Mouse (Mus musculus): ENCODE results near the gene Uqcrq. TPM values are rescaled to one million over a fixed set of nuclear protein-coding genes. Genes with fewer than 3 reads are reported as not detected.

The Uqcrq gene
- polyA plus RNA-seq, 1 experiment from 2014 or later, result 683 TPM

DNA sequence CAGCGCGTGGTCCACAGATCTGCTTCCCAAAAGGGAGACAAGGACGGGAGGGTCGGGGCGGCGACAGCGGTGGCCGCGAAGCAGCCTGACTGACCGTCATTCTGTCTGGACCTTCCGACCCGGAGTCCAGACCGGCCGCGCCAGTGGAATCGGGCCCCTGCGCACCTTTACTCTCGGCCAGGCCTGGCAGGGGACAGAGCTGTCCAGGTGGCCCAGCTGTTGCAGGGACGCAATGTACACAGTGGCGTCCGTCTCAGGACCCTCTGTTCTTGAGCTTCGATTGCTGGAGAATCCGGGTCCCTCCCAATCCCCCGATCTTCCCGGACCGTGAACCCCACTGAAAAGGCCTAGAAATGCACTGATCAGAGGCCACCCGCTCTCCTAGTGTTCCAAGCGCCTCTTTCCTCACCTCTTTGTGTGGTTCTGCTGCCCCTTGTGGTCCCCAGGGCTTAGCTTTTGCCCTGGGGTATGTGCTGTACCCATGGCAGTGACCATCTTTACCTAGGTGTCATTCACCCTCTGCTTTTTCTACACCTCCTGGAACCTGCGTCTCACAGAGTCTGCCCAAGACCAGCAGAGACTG lies 26.8 kb upstream of the Uqcrq start:
- Histone ChIP-seq H3K9ac (ENCODE audit: low read depth, low read length) (peak overlapping the region; percentile 76), H3K27ac (replicated peaks; ENCODE audit: low read depth, low read length) (no peak overlapping the region)
- 8% methylated on average over 19 of the region's 29 CpGs for WGBS

DNA sequence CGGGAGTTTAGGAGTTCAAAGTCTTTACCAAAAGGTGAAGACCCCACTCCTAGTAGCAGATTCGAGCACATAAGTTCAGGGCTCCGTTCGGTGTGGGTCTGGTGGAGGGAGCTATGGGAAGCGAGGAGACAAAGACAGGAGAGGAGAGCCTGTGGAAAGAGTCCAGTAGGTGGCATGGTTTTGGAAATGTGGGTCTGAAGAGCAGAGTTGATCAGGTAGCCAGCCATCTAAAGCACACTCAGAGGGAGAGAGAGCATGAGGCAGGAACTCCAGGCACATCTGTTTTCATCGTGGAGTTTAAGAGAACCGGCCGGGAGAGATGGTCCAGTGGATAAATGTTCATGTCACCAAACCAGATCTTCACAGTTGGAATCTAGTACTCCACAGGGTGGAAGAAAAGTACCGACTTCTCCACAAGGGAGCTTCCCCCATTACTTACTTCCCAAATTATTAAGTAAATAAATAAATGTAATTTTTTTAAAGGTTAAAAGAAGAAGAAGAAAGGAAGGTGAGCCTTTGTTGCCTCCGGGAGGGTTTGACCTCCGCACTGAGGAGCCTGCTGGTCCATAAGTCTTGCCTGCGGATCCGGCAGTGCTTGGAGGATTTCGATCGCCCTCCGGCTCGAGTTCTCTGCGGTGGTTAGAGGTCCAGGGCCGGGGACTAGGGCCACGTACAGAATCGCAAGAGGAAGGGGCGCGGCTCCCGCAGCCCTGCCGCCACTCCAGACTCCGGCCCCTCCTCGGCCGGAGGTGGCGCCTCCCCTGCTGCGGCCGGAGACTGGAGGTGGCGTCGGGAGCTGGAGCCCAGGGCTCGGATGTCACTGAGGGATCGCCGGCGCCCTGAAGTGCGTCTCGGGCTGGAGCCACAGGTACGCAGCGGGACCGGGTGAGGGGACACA lies 26.1 kb upstream of the Uqcrq start, which contains the start of the genes Gm10447 and Shroom1:
TSS of gene Gm10447 (minus strand) at position 637 of the 898 bp plus-strand sequence.
TSS of gene Shroom1 (plus strand) at position 732 of the 898 bp plus-strand sequence.
- peaks cover 4% of the 10 kb centered on the region for H3K4me1 ChIP-seq (ENCODE audit: control insufficient read depth, insufficient read depth, low read length)
- peak; percentile 92 for ATAC-seq (ENCODE audit: low read depth)
- DNase-seq (ENCODE audit: low spot score), result peak; percentile 73
- peak within 1 kb of the TSS; percentile 60 for H3K4me3 ChIP-seq (ENCODE audit: low read depth, low read length)
- peak within 1 kb of the TSS; percentile 76 for H3K9ac ChIP-seq (ENCODE audit: low read depth, low read length)
- no peaks in the 10 kb centered on the region for H3K36me3 ChIP-seq (ENCODE audit: control insufficient read depth, insufficient read depth, low read length)
- peaks cover 12% of the 10 kb centered on the region; the same call in 1 of the 2 replicates for H3K27me3 ChIP-seq (replicated peaks; ENCODE audit: control insufficient read depth, insufficient read depth, low read length)
- H3K9me3 ChIP-seq (ENCODE audit: control insufficient read depth, low read length), result no peaks in the 10 kb centered on the region
- peak within 1 kb of the TSS; percentile 89 for H3K4me2 ChIP-seq (ENCODE audit: low read depth, low read length)
- H3K27ac ChIP-seq (replicated peaks; ENCODE audit: low read depth, low read length), result no peak within 1 kb of the TSS
- 7% methylated on average over 18 of the region's 42 CpGs for WGBS

More for the DNA sequence above, 26.8 kb upstream of the Uqcrq start:
- no peaks in the 10 kb centered on the region for H3K36me3 ChIP-seq (ENCODE audit: control insufficient read depth, insufficient read depth, low read length)
- H3K4me3 ChIP-seq (ENCODE audit: low read depth, low read length), result peak overlapping the region; percentile 60
- ATAC-seq (ENCODE audit: low read depth) (peak; percentile 17; the same call in 1 of the 2 replicates), DNase-seq (ENCODE audit: low spot score) (no peak)
- H3K9me3 ChIP-seq (ENCODE audit: control insufficient read depth, low read length), result no peaks in the 10 kb centered on the region
- H3K27me3 ChIP-seq (replicated peaks; ENCODE audit: control insufficient read depth, insufficient read depth, low read length), result peaks cover 19% of the 10 kb centered on the region
- peak overlapping the region; percentile 89 for H3K4me2 ChIP-seq (ENCODE audit: low read depth, low read length)
- peaks cover 4% of the 10 kb centered on the region for H3K4me1 ChIP-seq (ENCODE audit: control insufficient read depth, insufficient read depth, low read length)

DNA sequence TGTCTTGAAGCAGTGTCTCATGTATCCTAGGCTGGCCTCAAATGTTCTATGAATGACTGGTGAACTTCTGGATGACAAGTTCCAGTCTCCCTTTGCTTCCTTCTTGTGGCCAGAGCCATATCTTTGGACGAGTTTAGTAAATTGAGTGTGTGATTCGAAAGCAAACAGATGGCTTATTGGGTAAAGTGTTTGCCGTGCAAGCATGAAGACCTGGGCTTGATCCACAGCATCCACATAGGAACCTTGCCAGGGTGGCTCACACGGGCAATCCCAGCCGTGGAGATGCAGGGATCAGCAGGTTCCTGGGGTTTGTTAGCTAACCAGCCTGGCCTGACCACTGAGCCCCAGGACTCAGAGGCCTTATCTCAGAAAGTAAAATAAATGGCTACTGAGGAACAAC lies 22.4 kb upstream of the Uqcrq start:
- Histone ChIP-seq H3K9me3 (ENCODE audit: control insufficient read depth, low read length) (no peaks in the 10 kb centered on the region), H3K27me3 (replicated peaks; ENCODE audit: control insufficient read depth, insufficient read depth, low read length) (0 out of 2 replicates have a peak, but pooled peaks cover 4% of the 10 kb centered on the region), H3K36me3 (ENCODE audit: control insufficient read depth, insufficient read depth, low read length) (no peaks in the 10 kb centered on the region), H3K9ac (ENCODE audit: low read depth, low read length) (no peak overlapping the region), H3K4me1 (ENCODE audit: control insufficient read depth, insufficient read depth, low read length) (peaks cover 4% of the 10 kb centered on the region), H3K4me3 (ENCODE audit: low read depth, low read length) (no peak overlapping the region), H3K4me2 (ENCODE audit: low read depth, low read length) (no peak overlapping the region), H3K27ac (replicated peaks; ENCODE audit: low read depth, low read length) (no peak overlapping the region)
- no peak for DNase-seq (ENCODE audit: low spot score)
- no peak for ATAC-seq (ENCODE audit: low read depth)
- 84% methylated on average over 5 of the region's 5 CpGs for WGBS

DNA sequence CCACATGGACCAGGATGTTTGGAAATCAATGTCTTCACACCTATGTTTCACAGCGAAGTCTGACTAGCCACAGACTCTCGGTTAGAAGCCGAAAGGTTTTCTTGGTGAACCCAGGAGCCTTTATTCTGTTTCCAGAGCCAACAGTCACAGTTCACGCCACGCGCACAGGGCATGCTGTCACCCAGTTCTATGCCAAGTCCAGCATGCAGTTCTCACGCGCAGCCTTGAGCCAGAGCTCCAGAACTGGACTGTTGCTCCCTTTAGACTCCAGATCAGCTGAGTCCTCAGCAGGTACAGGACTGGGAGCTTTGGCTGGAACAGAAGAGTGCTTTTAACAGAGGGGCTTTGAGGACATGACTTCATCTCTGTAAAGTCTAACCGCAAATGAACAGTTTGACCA lies 21.8 kb upstream of the Uqcrq start:
- Histone ChIP-seq H3K9me3 (ENCODE audit: control insufficient read depth, low read length) (no peaks in the 10 kb centered on the region), H3K4me2 (ENCODE audit: low read depth, low read length) (no peak overlapping the region), H3K9ac (ENCODE audit: low read depth, low read length) (no peak overlapping the region), H3K27ac (replicated peaks; ENCODE audit: low read depth, low read length) (no peak overlapping the region), H3K36me3 (ENCODE audit: control insufficient read depth, insufficient read depth, low read length) (no peaks in the 10 kb centered on the region), H3K4me3 (ENCODE audit: low read depth, low read length) (no peak overlapping the region), H3K27me3 (replicated peaks; ENCODE audit: control insufficient read depth, insufficient read depth, low read length) (no peaks in the 10 kb centered on the region), H3K4me1 (ENCODE audit: control insufficient read depth, insufficient read depth, low read length) (peaks cover 4% of the 10 kb centered on the region)
- WGBS, result 96% methylated on average over 9 of the region's 9 CpGs
- DNase-seq (ENCODE audit: low spot score), result no peak
- no peak for ATAC-seq (ENCODE audit: low read depth)

DNA sequence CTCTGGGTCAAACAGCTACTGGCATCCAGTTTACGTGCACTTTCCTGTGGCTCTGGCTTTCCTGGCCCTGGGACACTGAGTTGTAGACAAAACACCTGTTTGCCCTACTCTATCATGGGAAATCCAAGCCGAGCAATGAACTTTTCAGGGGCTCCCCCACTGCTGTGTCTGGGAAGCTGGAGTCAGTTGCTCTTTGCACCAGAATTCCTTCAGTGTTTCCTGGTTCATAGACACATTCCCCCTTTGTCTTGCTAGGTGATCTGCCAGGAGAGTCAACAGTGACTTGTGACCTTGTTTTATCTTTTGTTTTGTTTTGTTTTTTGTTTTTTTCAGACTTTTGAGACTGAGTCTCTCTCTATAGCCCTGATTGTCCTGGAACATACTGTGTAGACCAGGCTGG lies 20.7 kb upstream of the Uqcrq start:
- H3K4me1 ChIP-seq (ENCODE audit: control insufficient read depth, insufficient read depth, low read length), result no peaks in the 10 kb centered on the region; the same call in 1 of the 2 replicates
- ATAC-seq (ENCODE audit: low read depth) (no peak), DNase-seq (ENCODE audit: low spot score) (no peak)
- H3K36me3 ChIP-seq (ENCODE audit: control insufficient read depth, insufficient read depth, low read length), result no peaks in the 10 kb centered on the region
- no peaks in the 10 kb centered on the region for H3K27me3 ChIP-seq (replicated peaks; ENCODE audit: control insufficient read depth, insufficient read depth, low read length)
- H3K4me2 ChIP-seq (ENCODE audit: low read depth, low read length), result no peak overlapping the region
- H3K9ac ChIP-seq (ENCODE audit: low read depth, low read length), result no peak overlapping the region
- H3K27ac ChIP-seq (replicated peaks; ENCODE audit: low read depth, low read length), result no peak overlapping the region
- no peak overlapping the region for H3K4me3 ChIP-seq (ENCODE audit: low read depth, low read length)
- H3K9me3 ChIP-seq (ENCODE audit: control insufficient read depth, low read length), result no peaks in the 10 kb centered on the region
- WGBS, result 67% methylated on average over 2 of the region's 2 CpGs

DNA sequence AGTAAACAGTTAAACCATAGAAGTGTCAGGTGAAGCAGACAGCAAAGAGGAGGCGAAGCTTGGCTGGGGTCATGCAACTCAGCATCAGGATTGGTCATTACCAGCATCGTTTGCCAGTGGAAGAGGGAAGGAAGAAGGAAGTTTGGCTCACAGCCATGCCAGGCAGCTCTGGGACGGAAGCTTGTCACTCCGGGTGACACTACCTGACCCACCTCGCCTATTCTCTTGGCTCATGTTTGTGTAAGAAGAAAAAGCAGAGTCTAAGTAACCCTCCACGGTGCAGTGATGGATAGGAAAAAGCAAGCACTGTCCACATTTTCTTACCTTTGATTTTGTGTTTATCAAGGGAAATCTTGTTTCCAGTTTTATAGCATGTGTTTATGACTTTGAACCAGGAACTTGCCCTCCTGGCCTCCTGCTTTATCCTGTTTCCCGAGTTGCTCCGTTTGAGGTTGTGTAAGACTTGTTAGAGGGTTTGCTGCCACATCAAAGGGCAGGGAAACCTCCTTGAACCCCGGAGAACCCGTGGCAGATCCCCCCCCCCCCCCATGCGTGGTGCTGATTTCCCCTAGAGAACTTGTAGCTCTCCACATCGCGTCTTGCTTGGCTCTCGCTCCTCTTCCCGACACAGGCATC lies 19.6 kb upstream of the Uqcrq start:
- Histone ChIP-seq H3K4me3 (ENCODE audit: low read depth, low read length) (no peak overlapping the region), H3K9me3 (ENCODE audit: control insufficient read depth, low read length) (no peaks in the 10 kb centered on the region), H3K4me2 (ENCODE audit: low read depth, low read length) (no peak overlapping the region), H3K27me3 (replicated peaks; ENCODE audit: control insufficient read depth, insufficient read depth, low read length) (no peaks in the 10 kb centered on the region), H3K36me3 (ENCODE audit: control insufficient read depth, insufficient read depth, low read length) (no peaks in the 10 kb centered on the region), H3K4me1 (ENCODE audit: control insufficient read depth, insufficient read depth, low read length) (no peaks in the 10 kb centered on the region), H3K9ac (ENCODE audit: low read depth, low read length) (no peak overlapping the region), H3K27ac (replicated peaks; ENCODE audit: low read depth, low read length) (no peak overlapping the region)
- ATAC-seq (ENCODE audit: low read depth), result no peak
- DNase-seq (ENCODE audit: low spot score), result no peak
- WGBS, result 50% methylated on average over 15 of the region's 15 CpGs

DNA sequence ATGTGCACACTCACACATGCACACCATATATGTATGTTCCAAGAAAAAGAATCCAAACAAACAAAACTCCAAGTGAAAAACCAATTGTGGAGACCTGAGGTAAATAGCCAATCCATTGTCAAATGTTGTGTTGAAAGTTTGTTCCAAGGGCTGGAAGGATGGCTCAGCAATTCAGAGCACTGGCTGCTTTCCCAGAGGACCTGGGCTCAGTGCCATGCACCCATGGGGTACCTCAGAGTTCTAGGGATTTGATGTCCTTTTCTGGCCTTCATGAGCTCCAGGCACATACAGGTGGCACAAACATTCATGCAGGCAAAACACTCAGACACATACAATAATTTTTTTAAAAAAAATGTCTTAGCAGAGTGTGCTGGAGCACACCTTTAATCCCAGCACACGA lies 17.9 kb upstream of the Uqcrq start:
- no peak overlapping the region for H3K4me3 ChIP-seq (ENCODE audit: low read depth, low read length)
- WGBS, result 85% methylated on average over 1 of the region's 1 CpGs
- no peaks in the 10 kb centered on the region for H3K27me3 ChIP-seq (replicated peaks; ENCODE audit: control insufficient read depth, insufficient read depth, low read length)
- H3K4me2 ChIP-seq (ENCODE audit: low read depth, low read length), result no peak overlapping the region
- H3K4me1 ChIP-seq (ENCODE audit: control insufficient read depth, insufficient read depth, low read length), result no peaks in the 10 kb centered on the region
- H3K9me3 ChIP-seq (ENCODE audit: control insufficient read depth, low read length), result no peaks in the 10 kb centered on the region
- no peak for DNase-seq (ENCODE audit: low spot score)
- no peak overlapping the region for H3K9ac ChIP-seq (ENCODE audit: low read depth, low read length)
- ATAC-seq (ENCODE audit: low read depth), result no peak
- H3K27ac ChIP-seq (replicated peaks; ENCODE audit: low read depth, low read length), result no peak overlapping the region
- H3K36me3 ChIP-seq (ENCODE audit: control insufficient read depth, insufficient read depth, low read length), result no peaks in the 10 kb centered on the region

DNA sequence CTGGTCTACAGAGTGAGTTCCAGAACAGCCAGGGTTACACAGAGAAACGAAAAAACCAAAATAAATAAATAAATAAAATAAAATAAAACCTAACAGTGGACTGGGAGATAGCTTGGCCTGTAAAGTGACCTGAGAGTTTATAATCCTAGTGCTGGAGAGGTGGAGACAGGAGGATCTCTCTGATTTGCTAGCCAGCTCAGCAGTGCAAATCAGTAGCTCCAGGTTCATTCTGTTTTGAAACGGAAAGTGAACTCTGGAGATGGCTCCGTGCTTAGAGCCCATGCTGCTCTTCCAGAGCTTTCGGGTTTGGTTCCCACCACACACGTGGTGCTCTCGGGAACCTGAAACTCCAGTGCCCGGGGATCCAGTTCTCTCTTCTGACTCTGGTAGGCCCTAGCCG lies 17.4 kb upstream of the Uqcrq start:
- Histone ChIP-seq H3K27ac (replicated peaks; ENCODE audit: low read depth, low read length) (no peak overlapping the region), H3K9ac (ENCODE audit: low read depth, low read length) (no peak overlapping the region), H3K4me2 (ENCODE audit: low read depth, low read length) (no peak overlapping the region), H3K4me1 (ENCODE audit: control insufficient read depth, insufficient read depth, low read length) (no peaks in the 10 kb centered on the region), H3K9me3 (ENCODE audit: control insufficient read depth, low read length) (no peaks in the 10 kb centered on the region), H3K4me3 (ENCODE audit: low read depth, low read length) (no peak overlapping the region), H3K36me3 (ENCODE audit: control insufficient read depth, insufficient read depth, low read length) (no peaks in the 10 kb centered on the region), H3K27me3 (replicated peaks; ENCODE audit: control insufficient read depth, insufficient read depth, low read length) (no peaks in the 10 kb centered on the region)
- DNase-seq (ENCODE audit: low spot score) (no peak), ATAC-seq (ENCODE audit: low read depth) (no peak)
- 85% methylated on average over 8 of the region's 8 CpGs for WGBS

Measured in embryonic facial prominence, embryonic 14.5 days (tissue).